Mouse (Mus musculus): ENCODE measurements around the gene Gnb5.

GRCm38 (mm10) chr9:75347458-75347857, 41.4 kb downstream of the Gnb5 start, which contains the start of gene Bcl2l10:
- no peak for TF ChIP-seq CTCF (IDR thresholded peaks at IDR 0.05; ENCODE audit: control insufficient read depth, insufficient read depth, insufficient replicate concordance, low read depth, low read length)
- no peak for TF ChIP-seq POLR2A (IDR thresholded peaks at IDR 0.05; ENCODE audit: control insufficient read depth, low read depth, low read length)
